Mouse (Mus musculus) kidney, embryonic 14.5 days (tissue): Measurements from ENCODE around the gene Ylpm1. TPM values are rescaled to one million over a fixed set of nuclear protein-coding genes. Genes with fewer than 3 reads are reported as not detected.

Experiments used
- ATAC-seq: fragments of 200-750 bp; cut with Nextera tagmentation; 2 replicates; pipeline ENCODE4 v1.8.0; 2017; ENCODE audit warnings: moderate number of reproducible peaks, mild to moderate bottlenecking, moderate TSS enrichment, moderate library complexity; ENCODE audit not compliant: low FRiP score, low TSS enrichment
- H3K27ac ChIP-seq: fragments of 300-500 bp; sonication (generic); 2 replicates; pipeline ENCODE4 v1.5.1; 2014; ENCODE audit warnings: low read depth, mild to moderate bottlenecking, low read length, moderate library complexity, mixed read lengths
- H3K27me3 ChIP-seq: fragments of 300-500 bp; sonication (generic); 2 replicates; pipeline ENCODE4 v1.6.1; 2014; ENCODE audit warnings: mild to moderate bottlenecking, low read length; ENCODE audit not compliant: control insufficient read depth, insufficient read depth
- H3K36me3 ChIP-seq: fragments of 300-500 bp; sonication (generic); 2 replicates; pipeline ENCODE4 v1.6.1; 2014; ENCODE audit warnings: low read length, mixed read lengths; ENCODE audit not compliant: control insufficient read depth, insufficient read depth
- H3K4me1 ChIP-seq: fragments of 300-500 bp; sonication (generic); 2 replicates; pipeline ENCODE4 v1.6.1; 2014; ENCODE audit warnings: low read length, mixed read lengths; ENCODE audit not compliant: control insufficient read depth, insufficient read depth
- H3K4me2 ChIP-seq: fragments of 300-500 bp; sonication (generic); replicated peaks from 2 replicates; pipeline ENCODE4 v1.6.1; 2014; ENCODE audit warnings: low read depth, mild to moderate bottlenecking, low read length
- H3K4me3 ChIP-seq: fragments of 300-500 bp; sonication (generic); 2 replicates; pipeline ENCODE4 v1.5.1; 2014; ENCODE audit warnings: mild to moderate bottlenecking, low read length
- H3K9ac ChIP-seq: fragments of 300-500 bp; sonication (generic); 2 replicates; pipeline ENCODE4 v1.6.1; 2014; ENCODE audit warnings: low read depth, mild to moderate bottlenecking, low read length, moderate library complexity
- H3K9me3 ChIP-seq: fragments of 300-500 bp; sonication (generic); 2 replicates; pipeline ENCODE4 v1.6.1; 2016; ENCODE audit warnings: low read length; ENCODE audit not compliant: control insufficient read depth
- WGBS: fragments of 180-500 bp; shearing (Covaris S2); extraction: QIAGEN DNeasy Blood & Tissue Kit; methylation state at CpG from one replicate; pipeline ENCODE4 v1.1.7; 2014; 5-methylcytosine and 5-hydroxymethylcytosine counted together
- polyA plus RNA-seq: library from polyadenylated mRNA; unstranded; fragments of >200 nt; fragmentation: Nextera tagmentation; extraction: Ambion mirVana; gene quantifications from 2 replicates; pipeline ENCODE4 v1.2.1, GENCODE M21; 2014

The Ylpm1 gene
- 44.1 and 47.0 TPM in 2 replicates for polyA plus RNA-seq

- Histone ChIP-seq H3K36me3 (no peaks in the 10 kb centered on the region), H3K27ac (peak within 1 kb of the TSS; percentile 71), H3K9ac (peak within 1 kb of the TSS; percentile 98), H3K27me3 (no peaks in the 10 kb centered on the region), H3K4me3 (peak within 1 kb of the TSS; percentile 99), H3K4me2 (peak within 1 kb of the TSS; percentile 57), H3K9me3 (peaks cover 4% of the 10 kb centered on the region; the same call in 1 of the 2 replicates), H3K4me1 (peaks cover 8% of the 10 kb centered on the region; the same call in 1 of the 2 replicates)
- ATAC-seq, result peak; percentile 98
- 0% methylated on average over 45 of the region's 45 CpGs for WGBS
These were observed at the start of gene Ylpm1 for GRCm38 (mm10) chr12:84996083-84996496. Ylpm1 (plus strand) TSS chr12:84996321.

GRCm38 (mm10) chr12:84947894-84948583, 48.1 kb upstream of the Ylpm1 start:
- Histone ChIP-seq H3K27ac (no peak overlapping the region), H3K36me3 (peaks cover 12% of the 10 kb centered on the region; the same call in 1 of the 2 replicates), H3K4me1 (no peaks in the 10 kb centered on the region), H3K27me3 (no peaks in the 10 kb centered on the region), H3K9me3 (no peaks in the 10 kb centered on the region), H3K9ac (no peak overlapping the region), H3K4me2 (no peak overlapping the region), H3K4me3 (no peak overlapping the region)
- WGBS, result 74% methylated on average over 2 of the region's 2 CpGs
- ATAC-seq, result no peak

- Histone ChIP-seq H3K9me3 (no peaks in the 10 kb centered on the region), H3K9ac (no peak overlapping the region), H3K27me3 (no peaks in the 10 kb centered on the region), H3K4me1 (no peaks in the 10 kb centered on the region), H3K36me3 (peaks cover 7% of the 10 kb centered on the region; the same call in 1 of the 2 replicates), H3K4me2 (no peak overlapping the region), H3K4me3 (no peak overlapping the region), H3K27ac (no peak overlapping the region)
- WGBS, result 94% methylated on average over 6 of the region's 6 CpGs
- ATAC-seq, result no peak
These were observed 47.4 kb upstream of the Ylpm1 start for GRCm38 (mm10) chr12:84948584-84949285.

- Histone ChIP-seq H3K4me1 (no peaks in the 10 kb centered on the region), H3K27ac (no peak overlapping the region), H3K9me3 (no peaks in the 10 kb centered on the region), H3K27me3 (no peaks in the 10 kb centered on the region), H3K4me3 (no peak overlapping the region), H3K9ac (no peak overlapping the region), H3K36me3 (peaks cover 7% of the 10 kb centered on the region; the same call in 1 of the 2 replicates), H3K4me2 (no peak overlapping the region)
- WGBS, result 88% methylated on average over 6 of the region's 6 CpGs
- ATAC-seq, result no peak
These were observed 45.4 kb upstream of the Ylpm1 start for GRCm38 (mm10) chr12:84950763-84951162.

- Histone ChIP-seq H3K27me3 (no peaks in the 10 kb centered on the region), H3K4me2 (no peak overlapping the region), H3K36me3 (peaks cover 7% of the 10 kb centered on the region; the same call in 1 of the 2 replicates), H3K9me3 (no peaks in the 10 kb centered on the region), H3K9ac (no peak overlapping the region), H3K27ac (no peak overlapping the region), H3K4me1 (no peaks in the 10 kb centered on the region), H3K4me3 (no peak overlapping the region)
- no peak for ATAC-seq
- 67% methylated on average over 8 of the region's 8 CpGs for WGBS
These were observed 44.6 kb upstream of the Ylpm1 start for GRCm38 (mm10) chr12:84951531-84951930.

GRCm38 (mm10) chr12:84952351-84952750, 43.8 kb upstream of the Ylpm1 start:
- ATAC-seq, result no peak

GRCm38 (mm10) chr12:84956317-84956716, 39.8 kb upstream of the Ylpm1 start:
- no peak for ATAC-seq
- Histone ChIP-seq H3K36me3 (0 out of 2 replicates have a peak, but pooled peaks cover 6% of the 10 kb centered on the region), H3K4me1 (no peaks in the 10 kb centered on the region), H3K4me3 (no peak overlapping the region), H3K4me2 (no peak overlapping the region), H3K27ac (no peak overlapping the region), H3K9me3 (no peaks in the 10 kb centered on the region), H3K9ac (no peak overlapping the region), H3K27me3 (no peaks in the 10 kb centered on the region)
- 92% methylated on average over 3 of the region's 3 CpGs for WGBS

More at GRCm38 (mm10) chr12:84952351-84952750, 43.8 kb upstream of the Ylpm1 start:
- Histone ChIP-seq H3K27me3 (no peaks in the 10 kb centered on the region), H3K4me1 (no peaks in the 10 kb centered on the region), H3K4me3 (no peak overlapping the region), H3K9ac (no peak overlapping the region), H3K27ac (no peak overlapping the region), H3K36me3 (peaks cover 7% of the 10 kb centered on the region; the same call in 1 of the 2 replicates), H3K9me3 (no peaks in the 10 kb centered on the region), H3K4me2 (no peak overlapping the region)
- 74% methylated on average over 1 of the region's 1 CpGs for WGBS

GRCm38 (mm10) chr12:84958794-84959356, 37.2 kb upstream of the Ylpm1 start:
- no peak overlapping the region for H3K27ac ChIP-seq
- no peak overlapping the region for H3K4me3 ChIP-seq
- H3K4me1 ChIP-seq, result no peaks in the 10 kb centered on the region
- ATAC-seq, result no peak
- no peak overlapping the region for H3K9ac ChIP-seq
- no peaks in the 10 kb centered on the region for H3K9me3 ChIP-seq
- 0 out of 2 replicates have a peak, but pooled peaks cover 6% of the 10 kb centered on the region for H3K36me3 ChIP-seq
- no peak overlapping the region for H3K4me2 ChIP-seq
- 87% methylated on average over 1 of the region's 1 CpGs for WGBS
- no peaks in the 10 kb centered on the region for H3K27me3 ChIP-seq
